Comparison of ENCODE assay signal across 10 mouse cellular contexts in the genomic region with DNA sequence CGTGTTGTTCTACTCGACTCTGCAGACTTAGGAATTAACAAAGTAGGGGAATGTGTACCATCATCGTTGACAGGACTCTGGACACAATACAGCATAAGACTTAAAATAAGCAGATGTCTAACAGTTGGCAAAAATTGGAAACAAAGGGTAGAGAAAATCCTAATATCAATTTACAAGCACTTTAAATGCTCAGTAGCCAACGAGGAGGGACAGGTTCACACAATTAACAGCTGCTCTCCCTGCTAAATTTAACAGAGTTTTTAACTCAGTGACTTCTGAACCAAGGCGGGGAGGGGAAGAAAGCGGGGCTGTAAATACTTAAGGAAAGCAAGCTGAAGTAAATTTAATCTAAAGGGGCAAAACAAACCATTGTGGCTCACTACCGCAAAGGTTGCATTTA. TPM values are rescaled to one million over a fixed set of nuclear protein-coding genes. Genes with fewer than 3 reads are reported as not detected.
DNase-seq lines count a peak whose midpoint lies in the region; ATAC-seq lines count a peak whose summit lies in the region.
"Had no signal": no experiment of that assay in that cellular context is flagged by ENCODE, and none has a peak within 500 bp of the region (broad histone marks: within the 10 kb centered on the region; RNA-seq: fewer than 3 reads in every experiment).

No protein-coding gene starts in this region.

- peaks cover 41% of the 10 kb centered on the region for H3K4me1 ChIP-seq in heart, embryonic 13.5 days
- H3K4me1 ChIP-seq in brown adipose tissue, adult 24 weeks (ENCODE audit: control insufficient read depth, insufficient read depth, insufficient read length, low read length): peaks cover 4% of the 10 kb centered on the region
- H3K4me1 ChIP-seq in hindbrain, embryonic 14.5 days (replicated peaks; ENCODE audit: control insufficient read depth, insufficient read depth, low read length): peaks cover 9% of the 10 kb centered on the region; the same call in 1 of the 2 replicates
- H3K4me1 ChIP-seq in midbrain, embryonic 13.5 days (replicated peaks): peaks cover 40% of the 10 kb centered on the region

- no peaks in the 10 kb centered on the region for H3K36me3 ChIP-seq in heart, embryonic 13.5 days
- no peaks in the 10 kb centered on the region for H3K36me3 ChIP-seq in hindbrain, embryonic 14.5 days (replicated peaks; ENCODE audit: control insufficient read depth, insufficient read depth)
- no peaks in the 10 kb centered on the region for H3K36me3 ChIP-seq in midbrain, embryonic 13.5 days

- intact Hi-C loops in heart, postnatal 10 days (cut with DNase I): loop anchor here (5.0 kb wide), 1 partner anchor 53 kb away; no protein-coding TSS in a partner anchor

- DNase-seq in heart, postnatal 10 days: no peak
- DNase-seq in hindbrain, embryonic 14.5 days (ENCODE audit: low spot score): no peak
- no peak for DNase-seq in urinary bladder, adult 2 months (ENCODE audit: low spot score)
- no peak for DNase-seq in B cell, adult 2 months
- no peak for DNase-seq in retina, postnatal 1 day
- DNase-seq: cerebellum, postnatal 14 days; kidney, postnatal 4 days had no signal

- no peaks in the 10 kb centered on the region for H3K9me3 ChIP-seq in heart, embryonic 13.5 days
- no peaks in the 10 kb centered on the region for H3K9me3 ChIP-seq in hindbrain, embryonic 14.5 days (ENCODE audit: control insufficient read depth, low read length)
- no peaks in the 10 kb centered on the region for H3K9me3 ChIP-seq in midbrain, embryonic 13.5 days

- ATAC-seq in heart, embryonic 13.5 days (ENCODE audit: extremely low read depth, insufficient number of reproducible peaks, low FRiP score, low TSS enrichment): no peak
- ATAC-seq in hindbrain, embryonic 14.5 days (ENCODE audit: low FRiP score): no peak
- ATAC-seq in midbrain, embryonic 13.5 days: no peak

- no peak overlapping the region for H3K27ac ChIP-seq in heart, embryonic 13.5 days (replicated peaks)
- no peak overlapping the region for H3K27ac ChIP-seq in brown adipose tissue, adult 24 weeks (replicated peaks; ENCODE audit: low read depth, low read length)
- H3K27ac ChIP-seq in hindbrain, embryonic 14.5 days: peak overlapping the region; percentile 93; the same call in 1 of the 2 replicates
- H3K27ac ChIP-seq in midbrain, embryonic 13.5 days: 0 out of 2 replicates have a peak overlapping the region, but pooled peaks have one; percentile 95

- H3K4me2 ChIP-seq in heart, embryonic 13.5 days: peak overlapping the region; percentile 93
- H3K4me2 ChIP-seq in hindbrain, embryonic 14.5 days (replicated peaks): peak overlapping the region; percentile 74
- H3K4me2 ChIP-seq in midbrain, embryonic 13.5 days (replicated peaks): peak overlapping the region; percentile 76

- H3K27me3 ChIP-seq in heart, embryonic 13.5 days (replicated peaks): no peaks in the 10 kb centered on the region
- H3K27me3 ChIP-seq in hindbrain, embryonic 14.5 days (ENCODE audit: control insufficient read depth, insufficient read depth, low read length): no peaks in the 10 kb centered on the region
- 0 out of 2 replicates have a peak, but pooled peaks cover 7% of the 10 kb centered on the region for H3K27me3 ChIP-seq in midbrain, embryonic 13.5 days

- H3K9ac ChIP-seq in heart, embryonic 13.5 days: peak overlapping the region; percentile 93
- H3K9ac ChIP-seq in hindbrain, embryonic 14.5 days: peak overlapping the region; percentile 92
- peak overlapping the region; percentile 85 for H3K9ac ChIP-seq in midbrain, embryonic 13.5 days (replicated peaks)

- WGBS in heart, embryonic 13.5 days: 43% methylated on average over 7 of the region's 7 CpGs
- WGBS in hindbrain, embryonic 14.5 days: 61% methylated on average over 7 of the region's 7 CpGs
- 62% methylated on average over 7 of the region's 7 CpGs for WGBS in midbrain, embryonic 13.5 days

- H3K4me3 ChIP-seq in heart, embryonic 13.5 days: peak overlapping the region; percentile 93
- H3K4me3 ChIP-seq in brown adipose tissue, adult 24 weeks (ENCODE audit: insufficient read depth, low read depth, low read length): peak overlapping the region; percentile 81
- peak overlapping the region; percentile 81 for H3K4me3 ChIP-seq in hindbrain, embryonic 14.5 days (replicated peaks; ENCODE audit: low read length)
- H3K4me3 ChIP-seq in midbrain, embryonic 13.5 days (replicated peaks): peak overlapping the region; percentile 82

RNA-seq across cellular contexts. Expression of a gene that starts 1.4 kb away (rescaled TPM):
- polyA plus RNA-seq in heart, embryonic 13.5 days (2015; fragmentation: Nextera tagmentation; extraction: Ambion mirVana): 5.9 and 6.3 TPM in 2 replicates
- total RNA-seq in heart, postnatal 10 days (2021): 10 to 100 TPM; 14.6 to 21.7 TPM
- 8.4 and 12.5 TPM in 2 replicates for polyA plus RNA-seq in brown adipose tissue, adult 24 weeks (2012; ENCODE audit: insufficient read depth, insufficient read length, missing spikeins)
- 30.0 and 31.0 TPM in 2 replicates for polyA plus RNA-seq in hindbrain, embryonic 14.5 days (2014; fragmentation: Nextera tagmentation; extraction: Ambion mirVana)
- 19.7 and 22.2 TPM in 2 replicates for polyA plus RNA-seq in midbrain, embryonic 13.5 days (2015; fragmentation: Nextera tagmentation; extraction: Ambion mirVana)
- 28.1 and 30.7 TPM in 2 replicates for polyA plus RNA-seq in urinary bladder, adult 2 months (2012; rRNA removed)

Comparison
In these comparisons a context has a peak if more than half of its experiments do, and no peak if none do; other contexts are left out.
1. H3K27ac ChIP-seq: peak in hindbrain, embryonic 14.5 days (single experiment) and midbrain, embryonic 13.5 days (single experiment); none in heart, embryonic 13.5 days (single experiment) and brown adipose tissue, adult 24 weeks (single experiment).
2. Peak in every context shown above with its lines, with median percentiles within 50 percentile points of each other: H3K4me2 ChIP-seq, H3K4me3 ChIP-seq and H3K9ac ChIP-seq.